Mouse (Mus musculus): Measurements from ENCODE around the gene Pank2. TPM values are rescaled to one million over a fixed set of nuclear protein-coding genes. Genes with fewer than 3 reads are reported as not detected.

Gene Pank2
- polyA plus RNA-seq, 1 experiment from 2014 or later: 30.5 TPM

- no peak for ATAC-seq (ENCODE audit: low read depth)
These were observed 82.2 kb downstream of the Pank2 start for GRCm38 (mm10) chr2:131344449-131344848.

GRCm38 (mm10) chr2:131345556-131345955 lies 83.3 kb downstream of the Pank2 start:
- H3K4me1 ChIP-seq (replicated peaks): peaks cover 36% of the 10 kb centered on the region
- H3K9ac ChIP-seq: no peak overlapping the region
- H3K27ac ChIP-seq (replicated peaks): no peak overlapping the region
- 48% methylated on average over 3 of the region's 3 CpGs for WGBS
- no peaks in the 10 kb centered on the region for H3K27me3 ChIP-seq
- ATAC-seq (ENCODE audit: low read depth): no peak
- H3K9me3 ChIP-seq: no peaks in the 10 kb centered on the region
- H3K36me3 ChIP-seq: no peaks in the 10 kb centered on the region
- H3K4me3 ChIP-seq: no peak overlapping the region
- H3K4me2 ChIP-seq: no peak overlapping the region

More at GRCm38 (mm10) chr2:131344449-131344848, 82.2 kb downstream of the Pank2 start:
- WGBS: 57% methylated on average over 3 of the region's 3 CpGs
- Histone ChIP-seq H3K4me1 (replicated peaks) (peaks cover 25% of the 10 kb centered on the region), H3K4me3 (no peak overlapping the region), H3K27ac (replicated peaks) (no peak overlapping the region), H3K9ac (no peak overlapping the region), H3K9me3 (no peaks in the 10 kb centered on the region), H3K36me3 (no peaks in the 10 kb centered on the region), H3K4me2 (no peak overlapping the region), H3K27me3 (no peaks in the 10 kb centered on the region)

Small RNAs within 50 kb of the gene (microRNA-seq; reads per million reads assigned to microRNA genes)
- 26.5 reads per million, percentile 38 among the genes with 10 or more reads in this experiment for gene Mir103-2

Other genes with a start within 250 kb of the Pank2 start
- 21.3 and 21.8 TPM in 2 replicates for gene Gfra4, start 219.4 kb upstream of the Pank2 start, polyA plus RNA-seq (2015; fragmentation: Nextera tagmentation; extraction: Ambion mirVana)
- gene Adam33, start 198.7 kb upstream of the Pank2 start, polyA plus RNA-seq (2015; fragmentation: Nextera tagmentation; extraction: Ambion mirVana): 0.59 and 1.3 TPM in 2 replicates
- gene Siglec1, start 175.7 kb upstream of the Pank2 start, polyA plus RNA-seq (2015; fragmentation: Nextera tagmentation; extraction: Ambion mirVana): 0.13 and 0.36 TPM in 2 replicates
- gene Hspa12b, start 135.2 kb upstream of the Pank2 start, polyA plus RNA-seq (2015; fragmentation: Nextera tagmentation; extraction: Ambion mirVana): 5.1 and 6.0 TPM in 2 replicates
- not detected in 2 replicates for gene Gm11037, start 129.0 kb upstream of the Pank2 start, polyA plus RNA-seq (2015; fragmentation: Nextera tagmentation; extraction: Ambion mirVana)
- 88.3 and 99.0 TPM in 2 replicates for gene 1700037H04Rik, start 102.4 kb upstream of the Pank2 start, polyA plus RNA-seq (2015; fragmentation: Nextera tagmentation; extraction: Ambion mirVana)
- 12.6 and 12.7 TPM in 2 replicates for gene Cenpb, start 82.4 kb upstream of the Pank2 start, polyA plus RNA-seq (2015; fragmentation: Nextera tagmentation; extraction: Ambion mirVana)
- 32.5 and 40.3 TPM in 2 replicates for gene Cdc25b, start 75.5 kb upstream of the Pank2 start, polyA plus RNA-seq (2015; fragmentation: Nextera tagmentation; extraction: Ambion mirVana)
- 6.9 and 7.9 TPM in 2 replicates for gene Spef1, start 75.2 kb upstream of the Pank2 start, polyA plus RNA-seq (2015; fragmentation: Nextera tagmentation; extraction: Ambion mirVana)
- 30.9 and 39.7 TPM in 2 replicates for gene Ap5s1, start 55.4 kb upstream of the Pank2 start, polyA plus RNA-seq (2015; fragmentation: Nextera tagmentation; extraction: Ambion mirVana)
- 5.9 and 7.0 TPM in 2 replicates for gene Mavs, start 28.4 kb upstream of the Pank2 start, polyA plus RNA-seq (2015; fragmentation: Nextera tagmentation; extraction: Ambion mirVana)
- gene Rnf24, start 90.4 kb downstream of the Pank2 start, polyA plus RNA-seq (2015; fragmentation: Nextera tagmentation; extraction: Ambion mirVana): 17.5 and 18.6 TPM in 2 replicates
- gene Smox, start 229.0 kb downstream of the Pank2 start, polyA plus RNA-seq (2015; fragmentation: Nextera tagmentation; extraction: Ambion mirVana): 46.9 and 50.4 TPM in 2 replicates

All from neural tube, embryonic 13.5 days (tissue).